Mouse (Mus musculus) liver, embryonic 13.5 days (tissue): ENCODE measurements around the gene Plpp3. TPM values are rescaled to one million over a fixed set of nuclear protein-coding genes. Genes with fewer than 3 reads are reported as not detected.
"Not testable (repeated sequence)": the region's sequence is repeated elsewhere in the genome, so short reads cannot be mapped to it uniquely, and the experiment has no call there.

Experiments used
- ATAC-seq: fragments of 200-750 bp; cut with Nextera tagmentation; 2 replicates; pipeline ENCODE4 v1.8.0; 2017; ENCODE audit warnings: low read depth, mild to moderate bottlenecking, moderate number of reproducible peaks, moderate library complexity
- DNase-seq: peaks from one replicate; pipeline ENCODE4 v3.0.0; 2022
- H3K27ac ChIP-seq: fragments of 300-500 bp; sonication (generic); 2 replicates; pipeline ENCODE4 v1.5.1; 2015; ENCODE audit warnings: moderate library complexity, mild to moderate bottlenecking, inconsistent platforms
- H3K27me3 ChIP-seq: fragments of 300-500 bp; sonication (generic); 2 replicates; pipeline ENCODE4 v1.6.1; 2015; ENCODE audit warnings: mild to moderate bottlenecking, inconsistent platforms
- H3K36me3 ChIP-seq: fragments of 300-500 bp; sonication (generic); 2 replicates; pipeline ENCODE4 v1.6.1; 2015; ENCODE audit warnings: mild to moderate bottlenecking, inconsistent platforms
- H3K4me1 ChIP-seq: fragments of 300-500 bp; sonication (generic); replicated peaks from 2 replicates; pipeline ENCODE4 v1.6.1; 2015; ENCODE audit warnings: inconsistent platforms
- H3K4me2 ChIP-seq: fragments of 300-500 bp; sonication (generic); 2 replicates; pipeline ENCODE4 v1.6.1; 2015; ENCODE audit warnings: inconsistent platforms, mild to moderate bottlenecking, moderate library complexity
- H3K4me3 ChIP-seq: fragments of 300-500 bp; sonication (generic); replicated peaks from 2 replicates; pipeline ENCODE4 v1.5.1; 2015; ENCODE audit warnings: mild to moderate bottlenecking, inconsistent platforms
- H3K9ac ChIP-seq: fragments of 300-500 bp; sonication (generic); 2 replicates; pipeline ENCODE4 v1.6.1; 2015; ENCODE audit warnings: mild to moderate bottlenecking, inconsistent platforms
- H3K9me3 ChIP-seq: fragments of 300-500 bp; sonication (generic); replicated peaks from 2 replicates; pipeline ENCODE4 v1.6.1; 2016; ENCODE audit warnings: inconsistent platforms
- whole genome bisulfite sequencing: fragments of 180-500 bp; shearing (Covaris S2); methylation state at CpG from one replicate; pipeline ENCODE4 v1.1.7; 2015; ENCODE audit not compliant: insufficient replicate concordance; 5-methylcytosine and 5-hydroxymethylcytosine counted together
- polyA plus RNA-seq: library from polyadenylated mRNA; unstranded; fragments of >200 nt; fragmentation: Nextera tagmentation; extraction: Ambion mirVana; gene quantifications from 2 replicates; pipeline ENCODE4 v1.2.1, GENCODE M21; 2015

Gene Plpp3
- polyA plus RNA-seq, 1 experiment from 2014 or later = 11.7 TPM

GRCm38 (mm10) chr4:105263600-105263999, 106.5 kb downstream of the Plpp3 start:
- Histone ChIP-seq H3K4me2 (no peak overlapping the region), H3K27me3 (no peaks in the 10 kb centered on the region), H3K27ac (no peak overlapping the region), H3K4me3 (no peak overlapping the region), H3K36me3 (no peaks in the 10 kb centered on the region), H3K4me1 (0 out of 2 replicates have a peak, but pooled peaks cover 7% of the 10 kb centered on the region), H3K9me3 (no peaks in the 10 kb centered on the region), H3K9ac (no peak overlapping the region)
- ATAC-seq (no peak), DNase-seq (no peak)
- 74% methylated on average over 8 of the region's 8 CpGs for WGBS

GRCm38 (mm10) chr4:105265041-105265440, 107.9 kb downstream of the Plpp3 start:
- H3K36me3 ChIP-seq = no peaks in the 10 kb centered on the region
- H3K4me3 ChIP-seq = no peak overlapping the region
- H3K4me1 ChIP-seq = 0 out of 2 replicates have a peak, but pooled peaks cover 5% of the 10 kb centered on the region
- H3K27ac ChIP-seq = no peak overlapping the region
- no peaks in the 10 kb centered on the region for H3K27me3 ChIP-seq
- no peak overlapping the region for H3K9ac ChIP-seq
- no peak overlapping the region for H3K4me2 ChIP-seq
- 55% methylated on average over 8 of the region's 8 CpGs for WGBS
- ATAC-seq (no peak), DNase-seq (no peak)
- no peaks in the 10 kb centered on the region for H3K9me3 ChIP-seq

- H3K4me2 ChIP-seq = no peak overlapping the region
- H3K27ac ChIP-seq = no peak overlapping the region
- DNase-seq (no peak), ATAC-seq (no peak)
- WGBS = 64% methylated on average over 4 of the region's 4 CpGs
- no peaks in the 10 kb centered on the region for H3K36me3 ChIP-seq
- no peak overlapping the region for H3K4me3 ChIP-seq
- no peaks in the 10 kb centered on the region for H3K9me3 ChIP-seq
- no peak overlapping the region for H3K9ac ChIP-seq
- no peaks in the 10 kb centered on the region for H3K4me1 ChIP-seq
- H3K27me3 ChIP-seq = no peaks in the 10 kb centered on the region
These were observed 108.5 kb downstream of the Plpp3 start for GRCm38 (mm10) chr4:105265678-105266077.

DNA sequence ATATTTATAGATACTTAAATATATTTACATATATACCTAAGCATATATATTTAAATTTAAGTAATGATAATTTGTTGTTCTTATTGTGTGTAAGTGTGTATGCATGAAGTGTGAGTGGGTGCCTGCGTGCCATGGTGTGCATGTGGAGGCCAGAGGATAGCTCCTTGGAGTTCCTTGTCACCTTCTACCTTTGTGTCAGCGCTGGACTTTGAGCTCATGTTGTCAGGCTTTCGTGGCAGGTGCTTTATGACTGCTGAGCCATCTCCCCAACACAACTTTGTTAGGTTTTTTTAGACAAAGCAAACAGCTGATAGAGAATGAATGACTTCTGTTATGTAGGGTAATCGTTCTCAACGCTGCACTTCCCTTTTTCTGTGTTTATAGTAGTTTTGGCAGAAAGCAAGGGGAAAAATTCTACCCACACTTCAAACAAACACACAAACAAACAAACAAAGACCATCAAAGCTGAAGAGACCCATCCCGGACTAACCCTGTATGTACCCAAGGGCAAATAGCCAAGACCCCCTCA, 111.1 kb downstream of the Plpp3 start:
- Histone ChIP-seq H3K4me3 (no peak overlapping the region), H3K9me3 (no peaks in the 10 kb centered on the region), H3K4me2 (no peak overlapping the region), H3K27me3 (no peaks in the 10 kb centered on the region), H3K36me3 (no peaks in the 10 kb centered on the region), H3K27ac (no peak overlapping the region), H3K4me1 (no peaks in the 10 kb centered on the region), H3K9ac (no peak overlapping the region)
- DNase-seq (no peak), ATAC-seq (no peak)
- 48% methylated on average over 6 of the region's 6 CpGs for WGBS

- H3K27ac ChIP-seq, H3K27me3 ChIP-seq, H3K9me3 ChIP-seq, ATAC-seq, H3K4me1 ChIP-seq, H3K4me2 ChIP-seq, DNase-seq, H3K36me3 ChIP-seq, H3K9ac ChIP-seq, H3K4me3 ChIP-seq: not testable (repeated sequence)
- WGBS = 85% methylated on average over 6 of the region's 7 CpGs
These were observed 112.3 kb downstream of the Plpp3 start for GRCm38 (mm10) chr4:105269398-105269797.

DNA sequence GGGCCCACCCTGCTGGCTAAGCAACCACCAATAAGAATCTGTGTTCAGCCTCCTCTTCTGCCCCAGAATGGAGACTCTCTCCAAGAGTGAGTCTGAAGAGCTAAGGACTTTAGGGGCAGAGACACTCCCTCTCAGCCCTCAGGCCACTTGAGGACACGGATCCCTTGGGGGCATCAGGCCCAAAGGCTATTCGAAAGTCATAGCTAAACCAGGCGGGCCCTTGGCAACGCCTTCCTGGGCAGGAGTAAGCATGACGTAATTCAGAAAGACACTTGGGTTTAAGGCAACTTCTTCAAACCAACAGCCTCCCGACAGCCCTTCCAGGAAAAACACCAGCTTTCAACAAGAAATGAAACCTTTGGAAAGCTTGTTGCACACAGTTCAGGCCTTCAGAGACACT, 114.0 kb downstream of the Plpp3 start:
- ATAC-seq (no peak), DNase-seq (no peak)
- Histone ChIP-seq H3K4me1 (no peaks in the 10 kb centered on the region), H3K4me2 (no peak overlapping the region), H3K9me3 (no peaks in the 10 kb centered on the region), H3K4me3 (no peak overlapping the region), H3K27ac (no peak overlapping the region), H3K36me3 (no peaks in the 10 kb centered on the region), H3K9ac (no peak overlapping the region), H3K27me3 (no peaks in the 10 kb centered on the region)
- 71% methylated on average over 6 of the region's 6 CpGs for WGBS

GRCm38 (mm10) chr4:105273034-105273433, 115.9 kb downstream of the Plpp3 start:
- Histone ChIP-seq H3K36me3 (no peaks in the 10 kb centered on the region), H3K4me1 (no peaks in the 10 kb centered on the region), H3K4me3 (no peak overlapping the region), H3K9ac (no peak overlapping the region), H3K4me2 (no peak overlapping the region), H3K27ac (no peak overlapping the region), H3K9me3 (no peaks in the 10 kb centered on the region), H3K27me3 (no peaks in the 10 kb centered on the region)
- ATAC-seq = no peak
- DNase-seq = no peak
- WGBS = 63% methylated on average over 2 of the region's 2 CpGs

DNA sequence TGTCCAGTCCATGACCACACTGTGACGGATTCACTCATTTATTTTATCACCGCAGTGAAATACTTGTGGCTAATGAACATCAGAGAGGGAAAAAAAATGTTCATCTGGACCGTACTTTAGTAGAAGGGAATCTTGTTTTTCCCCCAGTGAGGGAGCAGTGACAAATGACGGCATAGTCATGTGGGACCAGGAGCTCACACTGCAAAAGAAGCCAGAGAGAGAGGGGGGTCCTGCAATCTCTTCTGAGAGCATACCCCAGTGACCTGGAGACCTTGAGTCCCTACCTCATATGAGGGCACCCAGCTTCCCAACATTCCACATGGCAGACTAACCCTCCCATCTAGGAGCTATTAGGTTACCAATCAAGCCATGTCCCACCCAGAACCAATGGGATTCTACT, 116.3 kb downstream of the Plpp3 start:
- Histone ChIP-seq H3K4me1 (no peaks in the 10 kb centered on the region), H3K4me3 (no peak overlapping the region), H3K36me3 (no peaks in the 10 kb centered on the region), H3K27ac (no peak overlapping the region), H3K9ac (no peak overlapping the region), H3K9me3 (no peaks in the 10 kb centered on the region), H3K4me2 (no peak overlapping the region), H3K27me3 (no peaks in the 10 kb centered on the region)
- ATAC-seq (no peak), DNase-seq (no peak)
- 79% methylated on average over 4 of the region's 4 CpGs for WGBS

- no peak overlapping the region for H3K27ac ChIP-seq
- no peak overlapping the region for H3K4me2 ChIP-seq
- H3K4me1 ChIP-seq = no peaks in the 10 kb centered on the region
- no peaks in the 10 kb centered on the region for H3K27me3 ChIP-seq
- no peak for DNase-seq
- H3K9ac ChIP-seq = no peak overlapping the region
- no peak for ATAC-seq
- WGBS = 63% methylated on average over 3 of the region's 3 CpGs
- H3K9me3 ChIP-seq = no peaks in the 10 kb centered on the region
- H3K4me3 ChIP-seq = no peak overlapping the region
- no peaks in the 10 kb centered on the region for H3K36me3 ChIP-seq
These were observed 118.5 kb downstream of the Plpp3 start for GRCm38 (mm10) chr4:105275616-105276015.

- H3K4me3 ChIP-seq = no peak overlapping the region
- WGBS = 41% methylated on average over 14 of the region's 14 CpGs
These were observed 119.1 kb downstream of the Plpp3 start for GRCm38 (mm10) chr4:105276062-105276795.

DNA sequence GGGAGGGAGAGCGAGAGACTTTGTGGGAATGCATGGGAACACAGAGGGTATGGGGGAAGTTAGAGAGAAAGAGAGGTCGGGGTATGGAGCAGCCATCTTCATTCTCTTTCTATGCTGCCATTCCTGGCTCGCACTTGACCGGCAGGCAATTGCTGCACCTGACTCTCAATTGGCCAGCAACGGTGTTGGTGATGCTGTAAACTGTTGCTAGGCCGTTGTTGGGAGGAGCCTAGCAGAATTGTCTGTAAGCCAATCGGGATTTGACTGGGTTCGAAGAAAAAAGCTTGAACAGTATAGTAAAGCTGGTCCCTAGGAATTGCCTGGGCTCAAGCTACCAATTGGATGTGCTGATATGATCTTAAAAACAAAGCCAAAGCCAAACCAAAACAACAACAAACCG, 121.0 kb downstream of the Plpp3 start:
- H3K4me2 ChIP-seq = no peak overlapping the region
- H3K9ac ChIP-seq = no peak overlapping the region
- H3K4me1 ChIP-seq = peaks cover 9% of the 10 kb centered on the region
- H3K27ac ChIP-seq = no peak overlapping the region
- no peaks in the 10 kb centered on the region for H3K36me3 ChIP-seq
- WGBS = 62% methylated on average over 9 of the region's 9 CpGs
- H3K27me3 ChIP-seq = no peaks in the 10 kb centered on the region
- no peak overlapping the region for H3K4me3 ChIP-seq
- no peaks in the 10 kb centered on the region for H3K9me3 ChIP-seq
- no peak for DNase-seq
- ATAC-seq = no peak

More at GRCm38 (mm10) chr4:105276062-105276795, 119.1 kb downstream of the Plpp3 start:
- no peaks in the 10 kb centered on the region for H3K36me3 ChIP-seq
- H3K9me3 ChIP-seq = no peaks in the 10 kb centered on the region
- ATAC-seq = no peak
- H3K4me1 ChIP-seq = no peaks in the 10 kb centered on the region
- no peak overlapping the region for H3K9ac ChIP-seq
- H3K27ac ChIP-seq = no peak overlapping the region
- DNase-seq = no peak
- no peak overlapping the region for H3K4me2 ChIP-seq
- no peaks in the 10 kb centered on the region for H3K27me3 ChIP-seq
